Mouse (Mus musculus): ENCODE results near the gene Gast. TPM values are rescaled to one million over a fixed set of nuclear protein-coding genes. Genes with fewer than 3 reads are reported as not detected.
A peak's percentile ranks its signal among the peaks of the same experiment; 100 is the strongest.
"Not testable (repeated sequence)": the region's sequence is repeated elsewhere in the genome, so short reads cannot be mapped to it uniquely, and the experiment has no call there.

Gast gene
- not detected for total RNA-seq (2021)

DNA sequence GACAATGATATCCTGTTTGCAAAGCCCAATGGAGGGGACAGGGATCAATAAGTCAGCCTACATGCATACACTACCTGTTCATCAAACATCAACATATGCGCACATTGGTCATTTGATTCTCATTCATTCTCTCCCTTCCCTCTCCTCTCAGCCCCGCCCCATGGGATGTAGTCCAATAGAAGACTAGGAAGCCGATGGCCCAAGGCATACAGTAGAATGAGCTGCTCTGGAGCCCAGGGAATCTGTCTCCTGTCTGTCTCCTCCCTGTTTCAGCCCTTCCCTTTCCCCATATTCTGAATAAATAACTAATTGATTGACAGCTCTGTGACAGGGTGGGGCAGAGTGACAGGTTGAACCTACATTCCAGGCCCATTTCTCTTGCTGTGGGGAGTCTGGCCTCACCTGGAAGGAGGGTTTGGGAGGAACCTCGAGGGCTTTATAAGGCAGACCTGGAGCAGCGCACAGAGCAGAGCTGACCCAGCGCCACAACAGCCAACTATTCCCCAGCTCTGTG lies at the start of gene Gast:
TSS of gene Gast (plus strand) at position 464 of the 514 bp plus-strand sequence.
- no peak for DNase-seq

DNA sequence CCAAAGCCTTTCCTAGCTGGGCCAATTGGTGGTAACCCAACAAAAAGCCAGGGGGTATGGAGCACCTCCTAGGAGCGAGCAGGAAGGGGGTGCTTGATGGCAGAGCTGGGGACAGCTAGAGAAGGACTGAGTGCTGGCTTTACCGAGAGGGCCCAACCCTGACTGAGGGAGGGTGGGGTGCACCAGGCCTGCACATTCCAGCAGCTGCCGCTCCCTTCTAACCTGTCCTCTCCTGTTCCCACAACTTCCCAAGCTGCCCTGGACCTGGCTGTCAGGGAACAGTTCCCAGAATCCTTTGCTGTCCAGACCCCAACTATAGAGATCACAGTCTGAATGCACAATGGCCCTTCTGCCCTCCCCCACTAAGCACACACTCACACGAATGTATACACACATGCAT lies 49.2 kb upstream of the Gast start:
- no peak for DNase-seq

DNA sequence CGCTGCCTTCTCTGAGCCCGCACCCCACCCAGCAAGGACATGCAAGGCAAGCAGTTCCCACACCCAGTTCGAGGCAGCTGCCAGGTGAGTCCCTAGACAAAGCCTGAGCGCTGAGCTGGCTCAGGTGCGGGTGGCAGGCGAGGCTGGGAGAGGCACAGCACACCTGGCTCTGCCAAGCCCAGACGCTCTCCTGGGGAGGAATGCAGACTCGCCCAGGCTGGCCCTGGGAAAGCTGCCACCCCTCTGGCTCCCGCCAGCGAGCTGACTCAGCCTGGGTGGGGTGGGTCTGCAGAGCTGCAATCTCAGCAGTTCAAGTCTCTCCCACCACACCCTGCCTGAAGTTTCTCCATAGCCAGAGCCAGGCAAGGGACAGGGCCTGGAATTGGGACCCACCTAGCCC lies 47.2 kb upstream of the Gast start:
- DNase-seq = no peak

DNA sequence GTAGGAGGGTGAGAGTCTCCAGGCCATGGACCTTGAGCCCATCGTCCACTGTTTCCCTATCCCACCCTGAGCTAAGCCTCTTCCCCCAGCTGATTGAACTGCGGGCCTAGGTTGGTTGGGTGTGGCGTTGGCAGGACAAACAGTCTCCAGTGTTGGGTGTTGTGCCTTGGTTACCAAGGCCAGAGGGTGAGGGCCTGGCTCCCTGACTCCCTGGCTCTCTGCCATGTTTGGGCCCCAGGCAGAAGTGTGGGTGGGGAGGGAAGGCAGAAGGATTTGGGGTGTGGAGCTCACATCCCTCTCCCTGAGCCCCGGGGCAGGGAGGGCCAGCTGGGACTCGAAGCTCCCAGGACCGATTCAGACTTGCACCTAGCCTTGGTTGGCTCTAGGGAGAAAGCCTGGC lies 45.3 kb upstream of the Gast start:
- DNase-seq = no peak

DNA sequence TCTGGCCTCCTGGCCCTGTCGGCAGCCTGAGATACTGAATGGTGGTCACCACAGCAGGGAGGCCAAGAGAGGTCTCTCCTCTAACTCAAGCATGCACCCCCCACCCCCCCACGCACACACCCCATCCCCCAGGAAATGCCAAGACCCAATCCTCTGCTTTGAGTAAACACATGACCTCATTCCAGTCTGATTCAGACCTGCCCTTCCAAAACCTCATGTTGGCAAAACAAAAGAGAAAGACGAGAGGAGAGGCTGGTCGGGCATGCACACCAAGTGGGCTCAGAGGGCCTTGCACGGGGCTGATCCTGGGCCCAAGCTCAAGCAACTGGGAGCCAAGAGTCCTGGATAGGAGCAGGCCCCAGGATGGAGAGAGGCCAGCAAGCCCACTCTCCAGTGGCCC lies 44.0 kb upstream of the Gast start:
- no peak for DNase-seq

DNA sequence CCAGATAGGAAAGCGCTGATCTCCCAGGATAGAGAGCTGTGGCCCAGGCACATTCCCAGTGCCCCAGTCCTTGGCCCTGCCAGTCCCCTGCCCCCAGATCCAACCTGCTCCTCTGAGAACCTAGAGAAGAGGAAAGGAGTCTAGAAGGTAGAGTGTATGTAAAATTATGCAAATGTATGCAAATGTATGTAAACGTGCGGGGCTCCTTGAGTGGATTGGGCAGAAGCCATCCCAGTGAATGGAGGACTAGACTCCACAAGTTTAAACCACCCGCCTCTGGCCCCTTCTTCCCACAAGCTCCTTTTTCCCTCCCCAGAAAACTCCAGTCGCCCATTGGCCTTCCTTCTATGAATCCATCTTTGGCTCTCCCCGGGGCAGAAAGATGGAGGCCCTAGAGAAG lies 41.3 kb upstream of the Gast start:
- DNase-seq = no peak

DNA sequence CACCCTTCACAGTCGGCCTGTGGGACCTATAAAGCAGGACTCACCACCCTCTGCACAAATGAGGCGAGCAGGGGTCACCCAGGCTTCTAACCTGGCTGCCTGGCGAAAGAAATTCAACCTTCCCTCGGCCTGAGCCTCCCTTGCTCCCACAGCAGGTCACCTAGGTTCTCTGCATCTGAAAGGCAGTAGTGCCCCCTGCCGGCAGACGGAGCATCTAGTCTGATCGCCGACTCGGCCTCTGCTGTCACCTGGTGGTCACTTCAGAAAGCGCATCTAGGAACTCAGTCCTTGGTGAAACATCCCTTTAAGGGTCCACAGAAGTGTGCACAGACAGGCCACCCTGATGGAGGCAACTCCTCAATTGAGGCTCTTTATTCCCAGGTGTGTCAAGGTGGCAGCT lies 38.9 kb upstream of the Gast start:
- DNase-seq = peak; percentile 66 to 74

DNA sequence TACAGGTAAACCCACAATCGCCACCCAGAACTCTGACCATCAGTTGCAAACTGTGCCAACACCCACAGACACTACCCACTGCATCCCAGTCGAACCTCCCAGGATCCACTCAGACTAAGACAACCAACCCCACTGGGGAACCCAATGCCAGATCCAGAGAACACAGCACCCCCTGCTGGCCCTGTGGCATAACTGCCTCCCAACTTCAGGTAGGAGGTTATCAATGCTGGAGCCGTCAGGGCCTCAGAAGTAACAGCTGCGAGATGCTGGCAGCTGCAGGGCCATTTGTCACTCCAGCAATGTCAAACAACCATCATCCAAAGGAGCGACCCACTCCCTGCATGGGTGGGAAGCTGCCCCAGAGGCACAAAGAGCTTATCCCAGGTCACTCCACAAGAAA lies 36.4 kb upstream of the Gast start:
- no peak for DNase-seq

DNA sequence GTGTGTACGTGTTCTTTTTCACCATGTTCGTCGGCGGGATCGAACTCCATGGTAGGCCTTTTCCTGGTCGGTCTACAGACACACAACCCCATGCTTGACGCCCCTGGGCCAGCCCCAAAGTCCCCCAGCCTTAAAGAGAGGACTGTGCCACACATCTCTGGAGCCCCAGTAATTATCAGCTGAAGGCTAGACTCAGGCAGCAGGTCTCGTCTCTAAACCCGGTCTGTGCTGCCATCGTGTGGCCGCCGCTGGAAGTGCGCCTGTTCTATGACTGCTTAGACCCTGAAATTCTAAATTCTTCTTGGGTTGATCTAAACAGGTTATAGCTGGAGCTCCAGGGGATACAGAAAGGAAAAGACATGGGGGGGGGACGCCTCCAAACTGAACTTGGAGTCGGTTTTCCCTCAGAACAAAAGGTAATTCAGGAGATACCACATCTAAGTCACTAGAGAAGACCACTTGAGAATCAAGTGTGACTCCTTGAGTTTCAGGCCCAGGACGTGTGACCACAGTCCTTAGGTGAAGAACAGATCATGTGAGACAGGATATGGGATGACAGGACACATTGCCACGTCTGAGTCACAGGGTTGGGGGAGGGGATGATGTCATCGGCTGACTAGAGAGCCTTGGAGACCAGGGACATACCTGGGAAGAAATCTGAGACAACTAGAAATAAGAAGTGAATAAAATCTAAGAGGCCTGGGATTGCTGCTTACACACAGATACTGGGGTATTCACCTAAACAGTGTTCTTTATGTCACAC lies 35.8 kb upstream of the Gast start:
- DNase-seq = peak; percentile 77 to 79

DNA sequence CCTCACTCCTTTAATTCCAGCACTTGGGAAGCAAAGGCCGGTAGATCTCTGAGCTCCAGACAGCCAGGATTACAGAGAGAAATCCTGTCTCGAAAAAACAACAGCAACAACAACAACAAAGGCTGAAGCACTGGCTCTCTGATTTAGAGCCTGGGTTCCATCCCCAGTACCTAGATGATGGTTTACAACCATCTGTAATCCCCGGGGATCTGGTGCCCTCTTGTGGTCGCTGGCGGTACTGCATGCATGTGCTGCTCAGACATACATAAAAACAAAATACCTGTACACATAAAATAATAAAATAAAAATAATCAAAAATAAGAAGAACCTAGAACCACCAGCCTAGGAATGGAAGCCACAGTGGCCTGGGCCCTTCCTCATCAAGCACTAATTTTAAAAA lies 33.9 kb upstream of the Gast start:
- peak in 1 of 2 experiments; percentile 46 for DNase-seq

DNA sequence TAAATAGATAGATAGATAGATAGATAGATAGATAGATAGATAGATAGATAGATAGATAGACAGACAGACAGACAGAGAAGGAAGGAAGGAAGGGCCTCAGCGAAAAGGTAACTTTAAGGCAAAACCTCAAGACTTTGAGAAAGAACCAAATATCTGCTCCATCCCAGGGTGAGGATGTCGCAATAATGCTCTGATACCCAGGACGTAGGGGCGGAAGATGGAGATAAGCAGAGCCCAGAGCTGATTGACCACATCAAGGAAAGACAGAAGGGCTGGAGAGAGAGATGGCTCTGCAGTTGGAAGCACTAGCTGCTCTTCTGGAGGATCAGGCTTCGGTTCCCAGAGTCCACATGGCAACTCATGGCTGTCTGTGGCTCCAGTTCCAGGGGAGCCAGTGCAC lies 32.9 kb upstream of the Gast start:
- DNase-seq = no peak

DNA sequence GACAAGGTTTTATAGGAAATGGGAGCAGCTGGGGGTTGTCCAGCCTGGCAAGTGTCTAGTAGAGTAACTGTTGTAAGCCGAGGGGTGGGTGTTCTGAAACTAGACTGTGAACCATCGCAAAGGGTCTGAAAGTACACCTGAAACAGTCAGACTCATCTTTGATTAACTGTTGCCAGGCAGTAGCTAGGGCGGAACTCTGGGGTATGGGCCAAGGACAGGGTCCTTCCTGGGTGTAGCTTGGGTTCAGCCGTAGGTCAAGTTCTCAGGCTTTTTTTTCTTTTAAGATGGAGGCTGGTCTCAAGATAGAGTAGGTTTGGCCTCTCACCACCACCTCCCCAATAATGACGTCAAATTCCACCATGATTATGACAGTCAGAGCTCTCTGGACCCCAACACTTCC lies 26.3 kb upstream of the Gast start:
- no peak for DNase-seq

DNA sequence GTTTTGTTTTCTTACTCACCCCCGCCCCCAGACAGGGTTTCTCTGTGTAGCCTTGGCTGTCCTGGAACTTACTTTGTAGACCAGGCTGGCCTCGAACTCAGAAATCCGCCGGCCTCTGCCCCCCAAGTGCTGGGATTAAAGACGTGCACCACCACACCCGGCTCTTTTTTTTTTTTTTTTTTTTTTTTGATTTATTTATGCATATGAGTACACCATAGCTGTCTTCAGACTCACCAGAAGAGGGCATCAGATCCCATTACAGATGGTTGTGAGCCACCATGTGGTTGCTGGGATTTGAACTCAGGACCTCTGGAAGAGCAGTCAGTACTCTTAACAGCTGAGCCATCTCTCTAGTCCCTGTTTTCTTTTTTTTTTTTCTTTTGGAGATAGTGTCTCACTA lies 25.5 kb upstream of the Gast start:
- DNase-seq = not testable (repeated sequence)

DNA sequence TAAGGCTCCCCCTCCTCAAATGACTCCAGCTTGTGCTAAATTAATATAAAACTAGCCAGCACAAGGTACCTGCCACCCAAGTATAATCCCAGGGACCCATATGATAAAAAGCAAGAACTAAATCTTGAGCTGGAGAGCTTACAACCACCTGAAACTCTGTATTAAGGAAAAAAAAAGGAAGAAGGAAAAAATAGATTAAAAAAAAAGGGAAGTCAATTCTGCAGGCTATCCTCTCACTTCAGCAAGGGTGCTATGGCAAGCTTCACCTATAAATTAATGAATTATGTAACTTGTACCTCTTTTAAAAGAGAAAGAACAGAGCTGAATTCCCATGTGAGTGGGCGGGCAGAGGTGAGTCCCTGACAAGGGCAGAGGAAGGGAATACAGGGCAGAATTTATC lies 22.6 kb upstream of the Gast start:
- DNase-seq = no peak

DNA sequence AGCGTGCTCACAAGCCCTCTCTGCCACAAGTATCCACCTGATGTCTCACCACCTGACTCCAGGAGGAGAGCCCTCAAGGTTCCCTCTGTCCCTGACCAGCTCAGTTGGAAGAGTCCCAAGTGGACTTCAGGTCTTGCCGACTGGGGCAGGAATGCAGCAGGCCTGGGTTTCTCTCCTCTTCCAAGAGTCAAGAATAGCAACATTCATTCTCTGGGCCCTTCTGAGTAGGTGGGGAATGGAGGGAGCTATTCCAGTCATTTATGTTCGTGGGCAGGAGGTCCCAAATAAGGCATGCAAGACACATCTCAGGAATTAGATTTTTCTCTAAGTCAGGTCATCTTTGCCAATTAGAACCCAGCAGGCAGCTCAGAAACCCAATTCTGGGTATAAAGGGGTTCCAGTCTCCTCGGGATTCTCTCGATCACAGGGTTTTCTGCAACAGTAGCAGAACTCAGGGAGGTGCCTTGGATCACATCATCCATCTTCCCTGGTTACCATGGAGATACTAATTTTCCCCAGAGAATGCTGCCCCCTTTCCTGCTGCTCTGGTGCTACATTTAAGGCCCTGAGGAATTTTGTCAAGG lies 22.0 kb upstream of the Gast start:
- peak in 1 of 2 experiments; percentile 49 for DNase-seq

DNA sequence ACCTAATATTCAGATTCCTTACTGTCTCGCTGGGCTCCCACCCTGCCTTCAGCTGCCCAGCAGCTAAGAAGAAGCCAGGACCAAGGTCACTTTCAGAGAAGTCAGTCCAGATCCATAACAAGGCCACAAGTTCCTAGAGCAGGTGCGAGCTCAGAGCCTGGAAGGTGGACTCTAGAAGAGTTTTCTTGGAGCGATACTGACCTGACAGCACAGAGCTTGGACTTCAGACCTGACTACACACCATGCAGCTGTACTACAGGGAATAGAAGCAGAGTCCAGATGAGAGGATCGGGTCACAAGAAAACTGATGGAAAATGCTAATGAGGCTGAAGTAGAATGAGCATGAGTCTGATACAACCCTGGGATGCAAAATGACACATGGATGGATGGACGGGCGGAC lies 20.8 kb upstream of the Gast start:
- no peak for DNase-seq

DNA sequence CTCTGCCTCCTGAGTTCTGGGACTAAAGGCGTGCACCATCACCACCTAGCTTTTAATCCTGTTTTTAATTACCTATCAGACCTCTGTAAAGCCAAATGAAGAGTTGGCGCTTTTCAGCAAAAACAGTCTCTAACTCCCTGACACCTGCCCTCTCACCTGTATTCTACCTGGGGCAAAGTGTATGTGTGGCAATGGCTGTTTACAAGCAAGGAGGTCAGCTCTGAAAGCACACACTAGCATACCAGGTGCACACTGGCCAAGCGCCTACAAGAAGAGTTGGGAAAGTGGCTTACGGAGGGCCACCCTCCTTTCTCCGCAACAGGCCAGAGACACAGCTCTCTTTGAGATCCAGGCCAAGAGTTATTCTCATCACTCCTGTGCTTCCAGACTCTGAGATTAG lies 18.8 kb upstream of the Gast start:
- DNase-seq = no peak

DNA sequence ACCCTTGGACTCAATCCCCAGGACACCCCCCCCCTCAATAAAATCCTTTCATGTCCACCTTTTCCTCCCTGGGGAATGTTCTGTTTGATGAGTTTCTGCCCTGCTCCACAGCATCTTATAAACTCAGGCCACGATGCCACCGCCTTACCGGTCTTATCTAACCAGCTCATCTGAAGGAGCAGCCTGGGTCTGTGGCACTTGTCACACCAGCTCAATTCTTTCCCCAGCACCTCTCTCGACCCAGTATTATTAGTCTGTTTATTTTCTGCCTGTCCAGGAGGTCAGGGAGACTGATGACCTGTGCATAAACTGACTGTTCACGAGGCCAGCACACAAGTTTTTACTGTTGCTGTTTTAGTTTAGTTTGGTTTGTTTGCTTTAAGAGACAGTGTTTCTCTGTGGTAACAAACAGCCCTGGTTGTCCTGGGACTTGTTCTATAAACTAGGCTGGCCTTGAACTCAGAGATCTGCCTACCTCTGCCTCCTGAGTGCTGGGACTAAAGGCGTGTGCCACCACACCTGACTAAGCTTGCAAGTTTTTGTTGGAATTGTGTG lies 16.3 kb upstream of the Gast start:
- no peak for DNase-seq

DNA sequence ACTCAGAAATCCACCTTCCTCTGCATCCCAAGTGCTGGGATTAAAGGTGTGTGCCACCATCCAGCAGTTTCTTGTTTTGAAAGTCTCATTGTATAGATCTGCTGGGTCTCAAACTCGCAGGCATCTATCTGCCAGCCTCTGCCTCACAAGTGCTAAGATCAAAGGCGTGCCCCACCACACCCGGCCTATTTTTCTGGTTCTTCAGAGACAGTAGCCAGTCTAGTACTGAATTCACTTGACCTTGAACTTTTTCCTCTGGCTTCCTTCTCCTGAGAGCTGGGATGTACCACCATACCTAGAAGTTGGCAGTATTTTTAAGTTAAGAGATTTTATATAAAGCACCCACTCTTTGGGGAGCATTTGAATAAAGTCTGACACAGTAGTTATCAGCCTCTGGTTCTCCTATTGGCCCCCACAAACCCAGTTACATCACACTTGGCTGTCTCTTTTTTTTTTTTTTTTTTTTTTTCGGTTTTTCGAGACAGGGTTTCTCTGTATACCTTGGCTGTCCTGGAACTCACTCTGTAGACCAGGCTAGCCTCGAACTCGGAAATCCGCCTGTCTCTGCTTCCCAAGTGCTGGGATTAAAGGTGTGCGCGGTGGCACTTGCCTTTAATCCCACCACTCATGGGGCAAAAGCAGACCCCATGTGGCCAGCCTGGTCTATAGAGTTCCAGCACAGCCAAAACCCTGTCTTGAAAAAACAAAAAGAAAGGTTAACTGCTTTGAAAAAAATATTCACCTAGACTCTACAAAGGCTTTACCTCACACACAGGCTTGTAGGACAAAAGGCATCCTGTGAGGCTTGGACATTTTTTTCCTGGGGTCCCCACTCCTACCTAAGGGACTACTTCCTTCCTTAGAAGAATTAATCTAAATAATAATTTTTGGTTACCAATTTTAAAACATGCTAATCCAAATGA lies 15.4 kb upstream of the Gast start:
- no peak for DNase-seq

DNA sequence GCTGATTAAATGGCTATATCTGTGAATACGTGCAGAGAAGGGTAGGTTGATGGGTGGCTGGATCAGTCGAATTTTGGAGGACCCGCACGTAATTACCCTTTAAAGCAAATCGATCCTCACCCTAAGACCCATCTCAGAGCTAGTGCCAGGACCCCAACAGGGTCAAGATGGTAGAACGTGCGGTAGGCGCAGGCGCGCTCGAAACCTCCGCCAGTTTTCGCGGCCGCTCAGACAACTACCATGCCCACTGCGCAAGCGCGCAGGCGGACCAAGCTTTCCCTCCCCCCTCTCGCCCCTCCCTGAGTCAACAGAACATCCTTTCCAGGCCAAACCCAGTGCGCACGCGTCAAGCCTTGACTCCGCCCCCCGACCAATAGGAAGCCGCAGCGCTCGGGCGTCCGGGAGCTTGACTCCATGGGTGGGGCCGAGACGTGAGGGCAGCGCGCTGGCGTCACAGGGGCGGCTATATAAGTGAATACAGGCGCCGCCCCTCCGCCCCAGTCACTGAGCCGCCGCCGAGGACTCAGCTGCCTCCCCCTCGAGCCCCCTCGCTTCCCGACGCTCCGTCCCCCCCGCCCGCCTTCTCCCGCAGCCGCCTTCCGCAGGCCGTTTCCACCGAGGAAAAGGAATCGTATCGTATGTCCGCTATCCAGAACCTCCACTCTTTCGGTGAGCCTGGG lies 14.6 kb upstream of the Gast start, which contains the start of gene Eif1:
TSS of gene Eif1 (plus strand) at position 394 of the 680 bp plus-strand sequence.
- DNase-seq = peak; percentile 100

DNA sequence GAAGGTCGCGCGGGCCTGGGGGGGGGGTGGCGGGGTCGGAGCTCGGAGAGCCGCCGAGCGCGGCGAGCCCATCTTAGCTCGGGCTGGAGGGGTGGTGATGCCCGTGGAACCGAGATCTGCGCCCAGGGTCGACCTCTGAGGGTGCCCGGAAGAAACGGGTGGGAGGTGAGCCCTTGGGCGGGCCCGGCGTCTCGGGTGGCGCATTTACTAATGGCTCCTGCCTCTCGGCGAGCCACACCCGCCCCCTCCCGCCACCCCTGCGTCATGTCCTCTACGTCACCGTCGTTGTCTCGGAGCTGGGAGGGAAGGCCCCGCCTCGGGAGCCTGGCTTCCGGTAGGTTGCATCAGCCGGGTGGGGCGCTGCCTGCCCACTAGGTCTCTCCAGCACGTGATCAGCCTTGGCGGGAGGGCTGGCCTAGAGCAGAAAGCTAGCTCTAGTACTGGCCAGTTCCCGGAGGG lies 14.0 kb upstream of the Gast start:
- DNase-seq = peak; percentile 92 to 93

All from layer of hippocampus, postnatal 36 days (tissue).